Mouse (Mus musculus): ENCODE results near the gene Olfr1436. TPM values are rescaled to one million over a fixed set of nuclear protein-coding genes. Genes with fewer than 3 reads are reported as not detected.

Olfr1436 gene
- polyA plus RNA-seq (2017; shearing (Covaris generic)) = not detected

DNA sequence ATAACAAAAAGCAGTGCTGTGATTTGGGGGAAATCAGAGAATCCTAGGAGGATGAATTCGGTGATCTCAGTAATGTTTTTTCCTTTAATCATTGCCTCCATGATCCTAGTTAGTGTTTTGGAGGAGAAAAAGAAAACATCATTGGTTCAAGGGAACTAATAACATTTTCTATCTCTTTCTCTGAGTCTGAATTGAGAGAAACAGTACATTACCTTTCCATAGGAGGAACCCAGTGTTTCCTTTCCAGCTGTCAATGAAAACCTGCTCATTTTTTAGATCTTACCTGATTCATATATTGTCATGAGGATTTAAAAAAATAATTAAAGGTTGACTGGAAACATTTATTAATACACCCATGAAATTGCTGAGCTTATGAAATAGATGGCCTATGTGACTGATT lies at the start of gene Olfr1436:
TSS of gene Olfr1436 (minus strand) at position 101 of the 400 bp plus-strand sequence.

DNA sequence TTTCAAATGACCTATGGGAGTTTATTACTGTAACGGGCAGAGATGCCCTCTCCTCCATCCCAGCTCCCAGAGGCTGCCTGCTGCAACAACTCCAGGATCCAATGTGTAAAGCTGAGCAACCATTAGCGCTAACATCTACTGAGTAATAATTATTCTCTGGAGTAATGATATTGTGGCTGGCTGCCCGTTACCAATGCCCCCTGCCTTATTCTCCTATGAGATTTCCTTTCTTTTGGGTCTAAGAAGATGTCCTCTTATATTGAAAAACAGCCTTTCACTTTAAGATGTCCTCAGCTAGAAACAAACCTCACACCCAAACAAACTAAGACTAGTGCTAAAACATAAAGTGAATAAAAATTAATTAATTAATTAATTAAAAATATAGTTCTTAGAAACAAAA lies 36.9 kb upstream of the Olfr1436 start, which contains the start of gene Olfr1438-ps1:
TSS of gene Olfr1438-ps1 (minus strand) at position 101 of the 400 bp plus-strand sequence.

DNA sequence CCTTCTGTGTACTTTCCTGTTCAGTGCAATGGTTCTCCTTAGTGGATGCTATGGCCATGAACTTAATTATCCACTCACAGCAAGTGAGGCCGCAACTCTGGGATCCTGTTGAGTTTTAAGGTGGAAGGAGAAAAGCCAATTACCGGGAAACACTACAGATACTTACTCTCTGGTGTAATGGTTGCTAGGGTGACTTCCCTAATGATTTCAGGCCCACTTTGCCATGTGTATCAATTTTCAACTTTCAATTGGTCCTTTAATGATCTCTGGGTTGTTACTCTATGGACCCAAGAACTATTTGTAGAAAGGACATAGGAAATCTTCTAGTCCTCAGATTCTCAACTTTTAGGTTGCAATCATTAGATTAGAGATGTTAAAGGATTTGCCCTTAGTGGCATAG lies 26.1 kb upstream of the Olfr1436 start, which contains the start of gene Olfr1437:
TSS of gene Olfr1437 (minus strand) at position 101 of the 400 bp plus-strand sequence.

DNA sequence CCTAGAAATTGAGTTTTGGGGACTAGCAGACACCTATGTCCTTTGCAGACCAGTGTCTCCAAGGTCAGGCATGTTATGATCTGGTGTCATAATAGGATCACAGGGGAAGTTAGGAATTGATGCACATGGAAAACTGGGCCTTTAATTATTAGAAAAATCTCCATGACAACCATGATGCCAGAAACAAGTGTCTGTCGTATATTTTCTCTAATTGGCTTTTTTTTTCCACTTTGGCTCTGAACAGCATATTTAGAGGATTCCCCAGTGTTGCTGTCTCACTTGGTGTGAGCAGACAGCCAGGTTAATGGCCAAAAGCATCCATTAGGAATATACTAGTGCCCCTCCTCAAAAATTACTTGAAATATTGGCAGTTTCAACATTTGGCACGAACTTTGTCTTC lies 19.4 kb downstream of the Olfr1436 start, which contains the start of gene Olfr1434:
TSS of gene Olfr1434 (plus strand) at position 301 of the 400 bp plus-strand sequence.

DNA sequence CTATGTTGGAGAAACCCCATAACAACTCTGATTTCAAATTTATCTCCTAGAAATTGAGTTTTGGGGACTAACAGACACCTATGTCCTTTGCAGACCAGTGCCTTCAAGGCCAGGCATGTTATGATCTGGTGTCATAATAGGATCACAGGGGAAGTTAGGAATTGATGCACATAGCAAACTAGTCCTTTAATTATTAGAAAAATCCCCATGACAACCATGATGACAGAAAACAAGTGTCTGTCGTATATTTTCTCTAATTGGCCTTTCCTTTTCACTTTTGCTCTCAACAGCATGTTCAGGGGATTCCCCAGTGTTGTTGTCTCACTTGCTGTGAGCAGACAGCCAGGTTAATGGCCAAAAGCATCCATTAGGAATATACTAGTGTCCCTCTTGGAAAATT lies 38.2 kb downstream of the Olfr1436 start, which contains the start of gene Olfr235:
TSS of gene Olfr235 (plus strand) at position 301 of the 400 bp plus-strand sequence.

Other genes starting within 250 kb of the Olfr1436 start
- 0.29 TPM for gene Olfr1424, start 236.4 kb downstream of the Olfr1436 start, polyA plus RNA-seq (2017; shearing (Covaris generic))
- gene Olfr1425, start 221.4 kb downstream of the Olfr1436 start, polyA plus RNA-seq (2017; shearing (Covaris generic)) = not detected
- not detected for gene Olfr1426, start 207.1 kb downstream of the Olfr1436 start, polyA plus RNA-seq (2017; shearing (Covaris generic))
- gene Olfr1427, start 195.8 kb downstream of the Olfr1436 start, polyA plus RNA-seq (2017; shearing (Covaris generic)) = not detected
- not detected for gene Olfr1428, start 183.2 kb downstream of the Olfr1436 start, polyA plus RNA-seq (2017; shearing (Covaris generic))
- gene Olfr76, start 175.9 kb downstream of the Olfr1436 start, polyA plus RNA-seq (2017; shearing (Covaris generic)) = not detected
- gene Olfr1555-ps1, start 129.0 kb downstream of the Olfr1436 start, polyA plus RNA-seq (2017; shearing (Covaris generic)) = not detected
- not detected for gene Olfr1431, start 98.5 kb downstream of the Olfr1436 start, polyA plus RNA-seq (2017; shearing (Covaris generic))
- not detected for gene Olfr1432, start 66.5 kb downstream of the Olfr1436 start, polyA plus RNA-seq (2017; shearing (Covaris generic))
- 0.73 TPM for gene Olfr262, start 57.5 kb downstream of the Olfr1436 start, polyA plus RNA-seq (2017; shearing (Covaris generic))
- gene Olfr235, start 38.1 kb downstream of the Olfr1436 start, polyA plus RNA-seq (2017; shearing (Covaris generic)) = not detected
- gene Olfr1434, start 19.3 kb downstream of the Olfr1436 start, polyA plus RNA-seq (2017; shearing (Covaris generic)) = not detected
- gene Olfr1437, start 26.0 kb upstream of the Olfr1436 start, polyA plus RNA-seq (2017; shearing (Covaris generic)) = not detected
- gene Olfr1438-ps1, start 36.8 kb upstream of the Olfr1436 start, polyA plus RNA-seq (2017; shearing (Covaris generic)) = 0.16 TPM
- 0.26 TPM for gene Olfr1440, start 88.1 kb upstream of the Olfr1436 start, polyA plus RNA-seq (2017; shearing (Covaris generic))
- not detected for gene Olfr1441, start 118.3 kb upstream of the Olfr1436 start, polyA plus RNA-seq (2017; shearing (Covaris generic))
- gene Pfpl, start 128.8 kb upstream of the Olfr1436 start, polyA plus RNA-seq (2017; shearing (Covaris generic)) = 0.26 TPM
- not detected for gene Mpeg1, start 161.6 kb upstream of the Olfr1436 start, polyA plus RNA-seq (2017; shearing (Covaris generic))
- gene Dtx4, start 202.3 kb upstream of the Olfr1436 start, polyA plus RNA-seq (2017; shearing (Covaris generic)) = 31.1 TPM
- 26.0 TPM for gene Fam111a, start 246.6 kb upstream of the Olfr1436 start, polyA plus RNA-seq (2017; shearing (Covaris generic))